Mouse (Mus musculus) kidney, embryonic 14.5 days (tissue): ENCODE results near the gene Scyl2. TPM values are rescaled to one million over a fixed set of nuclear protein-coding genes. Genes with fewer than 3 reads are reported as not detected.

ENCODE experiments used
- ATAC-seq: fragments of 200-750 bp; cut with Nextera tagmentation; 2 replicates; pipeline ENCODE4 v1.8.0; 2017; ENCODE audit warnings: moderate number of reproducible peaks, mild to moderate bottlenecking, moderate TSS enrichment, moderate library complexity; ENCODE audit not compliant: low FRiP score, low TSS enrichment
- H3K27ac ChIP-seq: fragments of 300-500 bp; sonication (generic); 2 replicates; pipeline ENCODE4 v1.5.1; 2014; ENCODE audit warnings: low read depth, mild to moderate bottlenecking, low read length, moderate library complexity, mixed read lengths
- H3K27me3 ChIP-seq: fragments of 300-500 bp; sonication (generic); 2 replicates; pipeline ENCODE4 v1.6.1; 2014; ENCODE audit warnings: mild to moderate bottlenecking, low read length; ENCODE audit not compliant: control insufficient read depth, insufficient read depth
- H3K36me3 ChIP-seq: fragments of 300-500 bp; sonication (generic); 2 replicates; pipeline ENCODE4 v1.6.1; 2014; ENCODE audit warnings: low read length, mixed read lengths; ENCODE audit not compliant: control insufficient read depth, insufficient read depth
- H3K4me1 ChIP-seq: fragments of 300-500 bp; sonication (generic); 2 replicates; pipeline ENCODE4 v1.6.1; 2014; ENCODE audit warnings: low read length, mixed read lengths; ENCODE audit not compliant: control insufficient read depth, insufficient read depth
- H3K4me2 ChIP-seq: fragments of 300-500 bp; sonication (generic); replicated peaks from 2 replicates; pipeline ENCODE4 v1.6.1; 2014; ENCODE audit warnings: low read depth, mild to moderate bottlenecking, low read length
- H3K4me3 ChIP-seq: fragments of 300-500 bp; sonication (generic); 2 replicates; pipeline ENCODE4 v1.5.1; 2014; ENCODE audit warnings: mild to moderate bottlenecking, low read length
- H3K9ac ChIP-seq: fragments of 300-500 bp; sonication (generic); 2 replicates; pipeline ENCODE4 v1.6.1; 2014; ENCODE audit warnings: low read depth, mild to moderate bottlenecking, low read length, moderate library complexity
- H3K9me3 ChIP-seq: fragments of 300-500 bp; sonication (generic); 2 replicates; pipeline ENCODE4 v1.6.1; 2016; ENCODE audit warnings: low read length; ENCODE audit not compliant: control insufficient read depth
- WGBS: fragments of 180-500 bp; shearing (Covaris S2); extraction: QIAGEN DNeasy Blood & Tissue Kit; methylation state at CpG from one replicate; pipeline ENCODE4 v1.1.7; 2014; 5-methylcytosine and 5-hydroxymethylcytosine counted together
- polyA plus RNA-seq: library from polyadenylated mRNA; unstranded; fragments of >200 nt; fragmentation: Nextera tagmentation; extraction: Ambion mirVana; gene quantifications from 2 replicates; pipeline ENCODE4 v1.2.1, GENCODE M21; 2014

Scyl2 gene
- polyA plus RNA-seq = 9.2 and 16.0 TPM in 2 replicates

DNA sequence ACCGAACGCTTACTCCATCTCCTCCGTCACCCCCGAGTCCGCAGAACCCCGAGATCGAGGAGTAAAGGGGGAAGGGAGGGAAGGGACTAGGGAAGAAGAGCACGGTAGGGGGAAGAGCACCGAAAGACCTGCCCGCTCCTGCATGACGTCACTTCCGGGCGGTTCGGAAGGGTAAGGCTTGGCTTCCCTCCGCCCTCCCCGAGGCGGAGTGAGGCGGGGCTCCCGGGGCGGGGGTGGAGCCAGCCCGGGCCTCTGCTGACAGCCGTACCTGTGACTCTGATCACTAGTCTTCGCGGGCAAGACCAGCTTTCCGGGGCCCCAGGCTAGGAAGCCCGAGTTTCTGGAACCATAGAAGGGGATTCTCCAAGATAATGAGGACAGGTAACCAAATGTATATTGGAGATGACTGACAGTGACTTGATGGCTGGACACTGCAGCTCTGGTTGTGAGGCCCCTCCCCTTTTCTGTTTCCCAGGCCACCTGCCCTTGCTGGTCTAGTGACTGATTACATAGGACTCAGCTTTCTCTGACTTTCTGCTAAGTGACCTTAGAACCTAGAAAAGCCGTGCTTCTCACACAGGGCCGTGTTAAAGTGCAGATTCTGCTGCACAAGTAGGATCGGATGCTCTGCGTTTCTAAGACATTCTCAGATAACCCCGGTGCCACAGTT lies at the start of gene Scyl2:
Gene Scyl2 (minus strand): TSS at position 147 of the 670 bp plus-strand sequence.
- 4% methylated on average over 31 of the region's 31 CpGs for WGBS
- peak; percentile 99 for ATAC-seq
- H3K27ac ChIP-seq = peak within 1 kb of the TSS; percentile 61

DNA sequence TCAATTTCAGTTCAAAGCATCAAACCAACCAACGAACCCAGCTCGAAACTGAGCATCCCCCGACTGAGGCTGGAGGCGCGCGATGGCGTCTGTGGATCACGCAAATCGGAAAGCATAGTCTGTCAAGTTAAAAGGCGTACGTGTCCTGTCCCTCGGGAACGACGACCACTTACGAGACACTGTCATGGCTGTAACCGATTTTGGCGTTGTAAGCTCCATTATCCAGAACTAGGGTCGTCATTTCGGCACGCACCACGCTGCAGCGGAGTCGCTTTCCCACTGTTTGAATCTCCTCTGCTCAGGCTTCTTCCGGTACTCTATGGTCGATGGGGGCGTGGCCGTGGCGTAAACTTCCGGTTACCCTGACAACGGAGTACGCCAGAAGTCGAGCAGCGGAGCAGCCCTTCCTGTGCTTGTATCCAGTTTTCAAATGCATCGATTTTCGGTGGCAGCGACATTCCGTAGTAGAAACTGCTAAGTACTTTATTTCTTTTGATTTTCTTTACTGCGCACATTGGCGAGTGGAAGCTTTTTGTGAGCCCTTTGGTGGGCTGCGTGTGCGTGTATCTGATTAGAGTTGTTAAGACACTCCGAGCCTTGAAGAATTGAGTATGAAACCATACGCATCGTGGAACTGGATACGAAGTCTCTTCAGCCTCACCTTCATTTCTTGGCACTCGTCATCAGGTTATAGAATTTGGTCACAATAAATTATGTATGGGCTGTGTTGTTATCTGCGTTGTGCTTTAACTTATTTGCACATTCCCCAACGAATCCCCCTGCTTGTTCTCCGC lies 46.1 kb upstream of the Scyl2 start, which contains the start of gene Actr6:
Gene Actr6 (minus strand): TSS at position 295 of the 794 bp plus-strand sequence.
- 2% methylated on average over 49 of the region's 49 CpGs for WGBS
- ATAC-seq = peak; percentile 99
- Histone ChIP-seq H3K27ac (0 out of 2 replicates have a peak within 1 kb of the TSS, but pooled peaks have one; percentile 47), H3K4me1 (peaks cover 11% of the 10 kb centered on the region), H3K4me3 (peak within 1 kb of the TSS; percentile 74), H3K36me3 (peaks cover 6% of the 10 kb centered on the region; the same call in 1 of the 2 replicates), H3K9me3 (no peaks in the 10 kb centered on the region), H3K4me2 (peak within 1 kb of the TSS; percentile 74), H3K9ac (peak within 1 kb of the TSS; percentile 59; the same call in 1 of the 2 replicates), H3K27me3 (no peaks in the 10 kb centered on the region)

More for the DNA sequence above, at the start of gene Scyl2:
- Histone ChIP-seq H3K9ac (peak within 1 kb of the TSS; percentile 85), H3K9me3 (no peaks in the 10 kb centered on the region), H3K4me2 (peak within 1 kb of the TSS; percentile 66), H3K27me3 (no peaks in the 10 kb centered on the region), H3K4me1 (0 out of 2 replicates have a peak, but pooled peaks cover 4% of the 10 kb centered on the region), H3K36me3 (no peaks in the 10 kb centered on the region), H3K4me3 (peak within 1 kb of the TSS; percentile 96)

DNA sequence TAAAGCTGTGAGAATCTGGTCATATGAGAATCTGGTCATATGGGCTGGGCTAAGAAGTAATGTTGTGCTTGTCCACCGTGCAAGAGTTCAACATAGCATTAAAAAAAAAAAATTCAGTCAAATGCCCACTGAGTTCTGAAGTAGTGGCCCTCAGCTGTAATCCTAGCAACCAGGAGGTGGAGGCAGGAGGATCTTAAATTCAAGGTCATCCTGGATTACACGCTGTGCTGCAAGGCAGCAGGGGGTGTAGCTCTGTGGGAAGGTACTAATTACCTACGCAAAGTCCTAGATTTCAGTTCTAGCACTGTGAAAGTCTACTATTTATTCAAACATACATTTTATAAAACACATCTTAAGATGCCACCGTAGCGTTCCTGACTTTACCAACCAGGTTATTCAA lies 45.3 kb upstream of the Scyl2 start:
- 17% methylated on average over 5 of the region's 5 CpGs for WGBS
- Histone ChIP-seq H3K36me3 (peaks cover 11% of the 10 kb centered on the region; the same call in 1 of the 2 replicates), H3K4me2 (peak overlapping the region; percentile 74), H3K9ac (peak overlapping the region; percentile 59; the same call in 1 of the 2 replicates), H3K27ac (no peak overlapping the region), H3K4me3 (peak overlapping the region; percentile 74), H3K27me3 (no peaks in the 10 kb centered on the region), H3K4me1 (peaks cover 11% of the 10 kb centered on the region), H3K9me3 (no peaks in the 10 kb centered on the region)
- no peak for ATAC-seq

DNA sequence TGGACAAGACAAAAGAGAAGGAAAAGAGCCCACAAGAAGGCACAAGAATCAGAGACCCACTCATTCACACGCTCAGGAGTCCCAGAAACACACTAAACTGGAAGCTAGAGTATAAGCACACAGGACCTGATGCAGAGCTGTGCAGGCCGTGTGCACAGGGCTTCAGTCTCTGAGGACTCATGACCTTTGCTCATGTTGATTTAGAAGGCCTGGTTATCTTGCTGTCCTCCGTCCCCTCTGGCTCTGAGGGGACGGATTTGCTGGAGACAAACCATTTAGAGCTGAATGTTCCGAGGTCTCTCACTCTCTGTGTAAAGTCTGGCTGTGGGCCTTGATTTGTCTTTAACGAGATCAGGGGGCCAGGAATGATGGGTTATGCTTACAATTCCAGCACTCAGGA lies 44.3 kb upstream of the Scyl2 start:
- peaks cover 19% of the 10 kb centered on the region; the same call in 1 of the 2 replicates for H3K36me3 ChIP-seq
- 90% methylated on average over 6 of the region's 6 CpGs for WGBS
- H3K27me3 ChIP-seq = no peaks in the 10 kb centered on the region
- H3K4me1 ChIP-seq = peaks cover 11% of the 10 kb centered on the region
- ATAC-seq = no peak
- no peak overlapping the region for H3K27ac ChIP-seq
- no peak overlapping the region for H3K4me3 ChIP-seq
- no peak overlapping the region for H3K9ac ChIP-seq
- H3K9me3 ChIP-seq = no peaks in the 10 kb centered on the region
- 0 out of 2 replicates have a peak overlapping the region, but pooled peaks have one; percentile 3 for H3K4me2 ChIP-seq

DNA sequence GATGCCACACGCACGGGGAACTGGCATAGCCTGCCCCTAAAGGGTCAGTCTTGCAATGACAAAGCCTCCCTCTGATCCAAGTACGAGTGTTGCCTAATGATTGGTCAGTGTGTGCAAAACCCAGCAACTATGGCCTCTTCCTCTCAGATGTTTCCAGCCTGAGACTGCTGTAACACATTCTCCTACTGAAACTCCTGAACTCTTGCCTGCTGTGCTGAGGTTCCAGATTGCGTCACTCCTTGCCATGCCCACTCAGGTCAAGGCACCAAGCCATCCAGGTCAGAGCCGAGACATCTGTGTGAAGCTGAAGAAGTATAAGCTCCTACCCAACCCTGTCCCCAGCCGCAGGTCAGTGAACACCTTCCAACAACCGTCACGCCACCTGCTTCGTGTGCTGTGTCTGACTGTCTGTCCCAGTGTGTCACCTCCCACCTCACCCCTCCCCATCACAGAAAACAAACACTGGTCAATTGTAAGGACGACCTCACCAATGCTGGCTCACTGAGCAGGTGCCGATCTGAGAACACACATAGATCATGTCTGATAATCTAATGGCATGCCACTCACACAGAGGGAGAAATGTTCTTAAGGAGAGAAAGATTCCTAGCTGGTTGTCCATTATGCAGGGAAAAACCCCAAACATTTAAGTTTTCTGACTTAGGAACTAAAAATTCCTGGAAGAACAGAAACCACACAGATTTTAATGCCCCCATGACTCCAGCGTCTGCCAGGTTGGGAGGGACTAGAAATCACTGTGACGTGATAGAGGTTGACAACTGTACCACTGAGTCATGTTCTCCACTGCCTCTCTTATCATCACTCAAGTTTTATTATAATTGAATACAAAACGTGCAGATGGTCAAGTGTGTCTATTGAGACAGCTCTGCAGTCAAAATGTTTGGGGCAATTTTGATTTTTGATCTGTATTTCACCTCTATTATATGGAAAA lies 36.4 kb upstream of the Scyl2 start:
- Histone ChIP-seq H3K36me3 (peaks cover 35% of the 10 kb centered on the region), H3K27me3 (no peaks in the 10 kb centered on the region)
- ATAC-seq = 0 out of 2 replicates have a peak, but pooled peaks have one; percentile 24

DNA sequence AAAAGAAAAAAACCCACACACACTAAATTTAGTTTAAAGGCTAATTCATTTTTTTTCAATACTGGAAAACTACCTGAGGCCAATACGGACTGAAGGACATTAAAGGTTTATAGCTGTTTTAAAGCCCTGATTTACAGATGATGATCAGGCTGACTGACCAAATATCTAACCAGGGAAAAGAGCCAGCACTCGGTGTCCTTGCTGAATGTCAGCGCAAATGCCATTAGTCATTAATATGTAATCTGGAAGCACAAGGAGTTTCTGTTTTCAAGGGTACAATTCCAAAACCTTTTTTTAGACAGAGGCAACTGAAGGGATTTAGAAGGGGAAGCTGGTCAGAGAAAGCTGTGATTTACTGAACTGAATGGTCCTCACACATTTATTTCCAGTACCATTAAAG lies 34.7 kb upstream of the Scyl2 start:
- H3K36me3 ChIP-seq = peaks cover 28% of the 10 kb centered on the region
- H3K9me3 ChIP-seq = no peaks in the 10 kb centered on the region
- no peak overlapping the region for H3K4me2 ChIP-seq
- 77% methylated on average over 3 of the region's 3 CpGs for WGBS
- no peak overlapping the region for H3K4me3 ChIP-seq
- H3K4me1 ChIP-seq = no peaks in the 10 kb centered on the region
- no peaks in the 10 kb centered on the region for H3K27me3 ChIP-seq
- no peak for ATAC-seq
- H3K27ac ChIP-seq = no peak overlapping the region
- no peak overlapping the region for H3K9ac ChIP-seq

More for the DNA sequence above, 36.4 kb upstream of the Scyl2 start:
- H3K27ac ChIP-seq = no peak overlapping the region
- H3K4me2 ChIP-seq = no peak overlapping the region
- no peak overlapping the region for H3K4me3 ChIP-seq
- H3K9ac ChIP-seq = no peak overlapping the region
- no peaks in the 10 kb centered on the region for H3K4me1 ChIP-seq
- 78% methylated on average over 14 of the region's 14 CpGs for WGBS
- H3K9me3 ChIP-seq = no peaks in the 10 kb centered on the region

DNA sequence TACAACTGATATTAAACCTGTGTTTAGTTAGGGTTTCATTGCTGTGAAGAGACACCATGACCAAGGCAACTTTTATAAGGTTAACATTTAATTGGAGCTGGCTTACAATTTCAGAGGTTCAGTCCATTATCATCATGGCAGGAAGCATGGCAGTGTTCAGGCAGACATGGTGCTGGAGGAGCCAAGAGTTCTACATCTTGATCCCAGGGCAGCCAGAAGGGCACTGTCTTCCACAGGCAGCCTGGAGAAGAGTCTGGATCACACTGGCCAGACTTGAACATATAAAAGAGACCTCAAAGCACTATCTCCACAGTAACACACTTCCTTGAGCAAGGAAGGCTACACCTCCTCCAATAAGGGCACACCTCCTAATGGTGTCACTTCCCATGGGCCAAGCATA lies 34.2 kb upstream of the Scyl2 start:
- no peak overlapping the region for H3K4me2 ChIP-seq
- ATAC-seq = no peak
- H3K4me3 ChIP-seq = no peak overlapping the region
- no peaks in the 10 kb centered on the region for H3K4me1 ChIP-seq
- no peaks in the 10 kb centered on the region for H3K9me3 ChIP-seq
- H3K36me3 ChIP-seq = peaks cover 29% of the 10 kb centered on the region
- no peak overlapping the region for H3K27ac ChIP-seq
- no peaks in the 10 kb centered on the region for H3K27me3 ChIP-seq
- no peak overlapping the region for H3K9ac ChIP-seq

DNA sequence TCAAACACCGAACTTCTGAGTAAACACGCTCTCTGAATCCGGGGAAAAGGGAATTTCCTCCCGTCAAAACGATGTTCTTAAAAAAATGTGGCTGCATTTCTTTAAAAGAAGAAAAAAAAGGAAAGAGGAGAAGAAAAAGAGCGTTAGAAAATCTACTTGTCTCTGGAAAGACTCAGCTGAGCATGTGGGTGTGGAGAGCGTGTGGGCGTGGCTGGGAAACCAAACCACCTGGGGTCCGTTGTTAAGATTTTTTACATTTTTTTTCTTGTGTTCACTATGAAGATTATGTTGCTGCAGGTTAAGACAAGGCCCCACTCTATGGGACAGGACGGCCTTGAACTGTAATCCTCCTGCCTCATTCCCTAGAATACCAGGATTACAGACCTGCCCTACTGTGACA lies 28.8 kb upstream of the Scyl2 start:
- no peak overlapping the region for H3K9ac ChIP-seq
- H3K4me1 ChIP-seq = no peaks in the 10 kb centered on the region
- H3K36me3 ChIP-seq = peaks cover 42% of the 10 kb centered on the region; the same call in 1 of the 2 replicates
- H3K9me3 ChIP-seq = no peaks in the 10 kb centered on the region
- H3K27me3 ChIP-seq = no peaks in the 10 kb centered on the region
- H3K27ac ChIP-seq = no peak overlapping the region
- H3K4me2 ChIP-seq = no peak overlapping the region
- no peak overlapping the region for H3K4me3 ChIP-seq
- ATAC-seq = no peak
- 89% methylated on average over 10 of the region's 10 CpGs for WGBS
